Mouse (Mus musculus) stomach, postnatal 0 days (tissue): Measurements from ENCODE around the gene Lsm12.

Experiments
- CTCF ChIP-seq: IDR thresholded peaks from 2 replicates; pipeline ENCODE4 v1.5.1; 2016; ENCODE audit warnings: antibody characterized with exemption, low read depth, mild to moderate bottlenecking, moderate library complexity
- EP300 ChIP-seq: optimal IDR thresholded peaks from 2 replicates; pipeline ENCODE3; 2016; ENCODE audit warnings: antibody characterized with exemption

DNA sequence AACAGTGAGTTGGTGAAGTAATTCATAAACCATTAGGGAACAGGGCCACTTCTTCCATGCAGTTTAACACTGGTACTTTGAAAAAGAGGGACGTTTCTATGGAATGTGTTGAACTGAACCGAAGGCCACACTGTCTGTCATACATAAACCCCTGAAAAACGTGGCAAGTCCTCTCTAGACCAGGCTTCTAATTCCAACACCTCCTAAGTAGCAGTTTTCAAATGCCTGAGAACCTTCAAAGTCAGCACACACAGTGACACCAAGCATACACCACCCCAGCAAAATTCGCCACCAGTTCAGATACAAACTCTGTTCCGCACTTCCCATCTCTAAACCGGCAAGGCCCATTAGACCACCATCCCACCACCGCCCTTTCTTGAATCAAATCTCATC lies 847 bp downstream of the Lsm12 start:
- TF ChIP-seq CTCF (no peak), EP300 (no peak)
